Mouse (Mus musculus) intestine, embryonic 14.5 days (tissue): ENCODE results near the gene Mmrn2. TPM values are rescaled to one million over a fixed set of nuclear protein-coding genes. Genes with fewer than 3 reads are reported as not detected.
"Not testable (repeated sequence)": the region's sequence is repeated elsewhere in the genome, so short reads cannot be mapped to it uniquely, and the experiment has no call there.

ENCODE experiments used
- ATAC-seq: fragments of 200-750 bp; cut with Nextera tagmentation; replicated peaks from 2 replicates; pipeline ENCODE4 v1.8.0; 2017; ENCODE audit warnings: low read depth, moderate number of reproducible peaks, moderate TSS enrichment, moderate library complexity; ENCODE audit not compliant: low FRiP score, low TSS enrichment
- DNase-seq: peaks from one replicate; pipeline ENCODE4 v3.0.0-alpha.2; 2018; ENCODE audit warnings: low spot score
- H3K27ac ChIP-seq: fragments of 300-500 bp; sonication (generic); 2 replicates; pipeline ENCODE4 v1.5.1; 2014; ENCODE audit warnings: low read depth, mild to moderate bottlenecking, control low read depth
- H3K27me3 ChIP-seq: fragments of 300-500 bp; sonication (generic); replicated peaks from 2 replicates; pipeline ENCODE4 v1.6.1; 2014; ENCODE audit warnings: low read length, control low read depth; ENCODE audit not compliant: control insufficient read depth, insufficient read depth
- H3K36me3 ChIP-seq: fragments of 300-500 bp; sonication (generic); 2 replicates; pipeline ENCODE4 v1.6.1; 2014; ENCODE audit warnings: low read length, control low read depth; ENCODE audit not compliant: control insufficient read depth, insufficient read depth
- H3K4me1 ChIP-seq: fragments of 300-500 bp; sonication (generic); replicated peaks from 2 replicates; pipeline ENCODE4 v1.6.1; 2014; ENCODE audit warnings: low read length, control low read depth, mixed read lengths; ENCODE audit not compliant: control insufficient read depth, insufficient read depth
- H3K4me2 ChIP-seq: fragments of 300-500 bp; sonication (generic); 2 replicates; pipeline ENCODE4 v1.6.1; 2014; ENCODE audit warnings: low read length
- H3K4me3 ChIP-seq: fragments of 300-500 bp; sonication (generic); 2 replicates; pipeline ENCODE4 v1.5.1; 2014; ENCODE audit warnings: low read depth, low read length, control low read depth, mixed read lengths
- H3K9ac ChIP-seq: fragments of 300-500 bp; sonication (generic); 2 replicates; pipeline ENCODE4 v1.6.1; 2014; ENCODE audit warnings: mild to moderate bottlenecking, low read length
- H3K9me3 ChIP-seq: fragments of 300-500 bp; sonication (generic); 2 replicates; pipeline ENCODE4 v1.6.1; 2016; ENCODE audit warnings: low read length, control low read depth; ENCODE audit not compliant: control insufficient read depth
- WGBS: fragments of 180-500 bp; shearing (Covaris S2); extraction: QIAGEN DNeasy Blood & Tissue Kit; methylation state at CpG from one replicate; pipeline ENCODE4 v1.1.7; 2014; 5-methylcytosine and 5-hydroxymethylcytosine counted together
- polyA plus RNA-seq: library from polyadenylated mRNA; unstranded; fragments of >200 nt; fragmentation: Nextera tagmentation; extraction: Ambion mirVana; gene quantifications from 2 replicates; pipeline ENCODE4 v1.2.1, GENCODE M21; 2014

Gene Mmrn2
- polyA plus RNA-seq, 1 experiment from 2014 or later = 8.1 TPM

DNA sequence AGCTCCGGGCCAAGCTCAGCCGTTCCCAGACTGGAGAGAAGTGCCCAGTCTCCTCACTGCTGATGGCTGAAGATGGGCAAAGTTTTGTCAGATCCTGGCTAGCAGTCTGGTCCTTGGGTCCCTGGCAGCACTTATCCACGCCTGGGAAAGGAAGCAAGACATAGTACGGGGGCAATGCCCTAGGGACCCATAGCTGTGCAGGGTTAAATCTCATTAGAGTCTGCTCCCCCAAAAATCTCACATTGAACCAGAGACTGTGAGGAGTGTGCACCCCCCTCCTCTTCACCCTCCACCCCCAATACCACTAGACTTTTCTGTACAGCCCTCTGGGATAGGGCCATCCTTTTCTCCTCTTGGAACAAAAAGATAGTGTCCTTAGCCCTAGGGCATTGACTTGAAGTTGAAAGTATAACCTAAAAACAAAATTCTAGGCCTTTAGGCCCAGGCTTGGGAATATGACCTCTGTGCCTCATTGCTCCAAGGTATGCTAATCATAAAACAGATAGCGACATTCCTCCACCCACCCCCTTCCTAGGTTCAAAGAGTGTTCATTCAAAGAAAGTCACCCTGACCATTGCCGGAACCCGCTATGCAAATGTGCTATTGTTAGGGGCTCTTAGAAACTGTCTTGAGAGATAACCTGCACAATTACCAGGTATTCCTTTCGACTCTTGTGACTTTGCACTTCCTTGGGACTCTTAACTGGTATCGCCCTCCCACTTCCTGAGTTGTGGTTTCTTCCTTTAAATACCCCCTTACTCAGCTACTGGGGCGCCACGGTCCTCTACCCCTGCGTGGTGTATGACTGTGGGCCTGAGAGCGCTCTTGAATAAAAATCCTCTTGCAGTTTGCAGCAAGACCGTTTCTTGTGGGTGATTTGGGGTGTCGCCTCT is 10.8 kb upstream of the Mmrn2 start:
- Histone ChIP-seq H3K9ac (peak overlapping the region; percentile 18; the same call in 1 of the 2 replicates), H3K4me2 (peak overlapping the region; percentile 57), H3K4me3 (peak overlapping the region; percentile 28; the same call in 1 of the 2 replicates)
- not testable (repeated sequence) for H3K36me3 ChIP-seq, H3K27me3 ChIP-seq, H3K4me1 ChIP-seq, H3K9me3 ChIP-seq, DNase-seq, H3K27ac ChIP-seq, ATAC-seq
- 81% methylated on average over 15 of the region's 15 CpGs for WGBS

GRCm38 (mm10) chr14:34365147-34365507 is 10.1 kb upstream of the Mmrn2 start:
- H3K27ac ChIP-seq = no peak overlapping the region
- H3K4me1 ChIP-seq = no peaks in the 10 kb centered on the region
- no peak overlapping the region for H3K4me3 ChIP-seq
- no peaks in the 10 kb centered on the region for H3K36me3 ChIP-seq
- no peak for ATAC-seq
- no peak for DNase-seq
- H3K27me3 ChIP-seq = no peaks in the 10 kb centered on the region
- WGBS = 87% methylated on average over 2 of the region's 2 CpGs
- peaks cover 5% of the 10 kb centered on the region; the same call in 1 of the 2 replicates for H3K9me3 ChIP-seq
- H3K4me2 ChIP-seq = no peak overlapping the region
- H3K9ac ChIP-seq = no peak overlapping the region

GRCm38 (mm10) chr14:34370203-34370602 is 5.1 kb upstream of the Mmrn2 start:
- WGBS = 65% methylated on average over 3 of the region's 3 CpGs
- Histone ChIP-seq H3K9ac (no peak overlapping the region), H3K27me3 (no peaks in the 10 kb centered on the region), H3K27ac (no peak overlapping the region), H3K4me1 (peaks cover 11% of the 10 kb centered on the region), H3K36me3 (no peaks in the 10 kb centered on the region), H3K9me3 (peaks cover 4% of the 10 kb centered on the region; the same call in 1 of the 2 replicates), H3K4me3 (no peak overlapping the region), H3K4me2 (no peak overlapping the region)
- no peak for ATAC-seq
- DNase-seq = no peak

GRCm38 (mm10) chr14:34370921-34371320 is 4.3 kb upstream of the Mmrn2 start:
- Histone ChIP-seq H3K4me3 (no peak overlapping the region), H3K36me3 (no peaks in the 10 kb centered on the region), H3K4me1 (peaks cover 11% of the 10 kb centered on the region), H3K27me3 (no peaks in the 10 kb centered on the region), H3K9ac (no peak overlapping the region), H3K27ac (no peak overlapping the region), H3K4me2 (no peak overlapping the region), H3K9me3 (no peaks in the 10 kb centered on the region)
- no peak for ATAC-seq
- DNase-seq = no peak
- 89% methylated on average over 3 of the region's 3 CpGs for WGBS

- Histone ChIP-seq H3K27ac (no peak overlapping the region), H3K9ac (no peak overlapping the region), H3K4me2 (no peak overlapping the region), H3K4me1 (peaks cover 11% of the 10 kb centered on the region), H3K36me3 (no peaks in the 10 kb centered on the region), H3K9me3 (no peaks in the 10 kb centered on the region), H3K4me3 (no peak overlapping the region), H3K27me3 (no peaks in the 10 kb centered on the region)
- DNase-seq (no peak), ATAC-seq (no peak)
- 78% methylated on average over 2 of the region's 2 CpGs for WGBS
Measured at GRCm38 (mm10) chr14:34371763-34372162, 3.5 kb upstream of the Mmrn2 start.

- no peak for DNase-seq
- no peak for ATAC-seq
Measured at GRCm38 (mm10) chr14:34372646-34373045, 2.6 kb upstream of the Mmrn2 start.

GRCm38 (mm10) chr14:34373581-34373980 is 1.7 kb upstream of the Mmrn2 start:
- ATAC-seq = no peak
- Histone ChIP-seq H3K9ac (no peak overlapping the region), H3K27me3 (no peaks in the 10 kb centered on the region), H3K9me3 (no peaks in the 10 kb centered on the region), H3K27ac (no peak overlapping the region), H3K4me2 (no peak overlapping the region), H3K4me1 (peaks cover 16% of the 10 kb centered on the region), H3K4me3 (no peak overlapping the region), H3K36me3 (no peaks in the 10 kb centered on the region)
- 83% methylated on average over 6 of the region's 6 CpGs for WGBS
- no peak for DNase-seq

More at GRCm38 (mm10) chr14:34372646-34373045, 2.6 kb upstream of the Mmrn2 start:
- Histone ChIP-seq H3K4me2 (no peak overlapping the region), H3K27ac (no peak overlapping the region), H3K9ac (no peak overlapping the region), H3K9me3 (no peaks in the 10 kb centered on the region), H3K4me3 (no peak overlapping the region), H3K36me3 (no peaks in the 10 kb centered on the region), H3K27me3 (no peaks in the 10 kb centered on the region), H3K4me1 (peaks cover 11% of the 10 kb centered on the region)
- 87% methylated on average over 6 of the region's 6 CpGs for WGBS

DNA sequence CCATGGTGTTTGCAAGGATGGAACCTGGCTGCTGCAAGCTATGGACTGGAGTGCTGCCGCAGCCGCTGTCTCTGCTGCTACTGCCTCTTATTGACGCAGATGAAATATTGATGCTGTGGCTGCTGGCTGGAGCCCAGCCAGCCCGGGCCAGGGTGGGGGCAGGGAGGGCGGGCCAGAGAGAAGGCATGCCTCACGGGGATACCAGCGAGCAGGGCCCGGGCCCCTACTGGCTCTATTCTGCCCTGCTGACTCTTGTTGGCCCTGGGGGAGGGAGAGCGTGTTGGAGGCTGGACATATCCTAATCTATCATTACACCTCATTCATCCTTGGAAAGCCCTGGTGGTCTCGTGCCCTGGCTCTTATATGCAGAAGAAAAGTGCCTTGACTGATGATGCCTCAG is 688 bp upstream of the Mmrn2 start, which contains the start of gene Sncg:
TSS of gene Sncg (minus strand) at position 213 of the 400 bp plus-strand sequence.
- H3K4me2 ChIP-seq = 0 out of 2 replicates have a peak within 1 kb of the TSS, but pooled peaks have one; percentile 4
- DNase-seq = peak; percentile 59
- no peaks in the 10 kb centered on the region for H3K9me3 ChIP-seq
- peaks cover 22% of the 10 kb centered on the region for H3K4me1 ChIP-seq
- no peak within 1 kb of the TSS for H3K4me3 ChIP-seq
- no peak within 1 kb of the TSS for H3K9ac ChIP-seq
- H3K36me3 ChIP-seq = no peaks in the 10 kb centered on the region
- WGBS = 17% methylated on average over 10 of the region's 10 CpGs
- H3K27ac ChIP-seq = no peak within 1 kb of the TSS
- ATAC-seq = no peak
- no peaks in the 10 kb centered on the region for H3K27me3 ChIP-seq
